Mouse (Mus musculus) heart, postnatal 0 days (tissue): Measurements from ENCODE around the gene Npat. TPM values are rescaled to one million over a fixed set of nuclear protein-coding genes. Genes with fewer than 3 reads are reported as not detected.
A peak's percentile ranks its signal among the peaks of the same experiment; 100 is the strongest.

Experiments used
- ATAC-seq: fragments of 200-750 bp; cut with Nextera tagmentation; 2 replicates; pipeline ENCODE4 v1.8.0; 2017; ENCODE audit warnings: low read depth, moderate number of reproducible peaks, moderate library complexity; ENCODE audit not compliant: insufficient read depth
- DNase-seq: peaks from one replicate; pipeline ENCODE4 v3.0.0-alpha.2; 2016; ENCODE audit warnings: low spot score
- H3K27ac ChIP-seq: fragments of 300-500 bp; sonication (generic); 2 replicates; pipeline ENCODE4 v1.5.1; 2014; ENCODE audit warnings: low read depth, mild to moderate bottlenecking
- H3K27me3 ChIP-seq: fragments of 300-500 bp; sonication (generic); 2 replicates; pipeline ENCODE4 v1.6.1; 2014; ENCODE audit warnings: low read length, mixed read lengths; ENCODE audit not compliant: control insufficient read depth, insufficient read depth
- H3K36me3 ChIP-seq: fragments of 300-500 bp; sonication (generic); replicated peaks from 2 replicates; pipeline ENCODE4 v1.6.1; 2014; ENCODE audit warnings: low read length, mixed read lengths; ENCODE audit not compliant: control insufficient read depth, insufficient read depth
- H3K4me1 ChIP-seq: fragments of 300-500 bp; sonication (generic); 2 replicates; pipeline ENCODE4 v1.6.1; 2014; ENCODE audit warnings: antibody characterized with exemption; ENCODE audit not compliant: control insufficient read depth, insufficient read depth
- H3K4me2 ChIP-seq: fragments of 300-500 bp; sonication (generic); 2 replicates; pipeline ENCODE4 v1.6.1; 2014; ENCODE audit warnings: low read depth, mild to moderate bottlenecking, low read length, moderate library complexity
- H3K4me3 ChIP-seq: fragments of 300-500 bp; sonication (generic); 2 replicates; pipeline ENCODE4 v1.5.1; 2014; ENCODE audit warnings: low read depth, low read length
- H3K9ac ChIP-seq: fragments of 300-500 bp; sonication (generic); replicated peaks from 2 replicates; pipeline ENCODE4 v1.6.1; 2014; ENCODE audit warnings: low read depth, low read length, mixed read lengths
- H3K9me3 ChIP-seq: fragments of 300-500 bp; sonication (generic); replicated peaks from 2 replicates; pipeline ENCODE4 v1.6.1; 2016; ENCODE audit warnings: low read length; ENCODE audit not compliant: control insufficient read depth
- CTCF ChIP-seq: IDR thresholded peaks from 2 replicates; pipeline ENCODE4 v1.5.1; 2016; ENCODE audit warnings: antibody characterized with exemption, control low read depth, low read depth
- EP300 ChIP-seq: IDR thresholded peaks from 2 replicates; pipeline ENCODE4 v1.6.1; 2016; ENCODE audit warnings: antibody characterized with exemption, low read depth
- WGBS: fragments of 180-500 bp; shearing (Covaris S2); extraction: QIAGEN DNeasy Blood & Tissue Kit; methylation state at CpG from one replicate; pipeline ENCODE4 v1.1.7; 2014; 5-methylcytosine and 5-hydroxymethylcytosine counted together
- polyA plus RNA-seq: library from polyadenylated mRNA; unstranded; fragments of >200 nt; fragmentation: Nextera tagmentation; extraction: Ambion mirVana; gene quantifications from 2 replicates; pipeline ENCODE4 v1.2.1, GENCODE M21; 2015
- total RNA-seq: library from RNA; depleted of rRNA; stranded (reverse); fragments of >200 nt; gene quantifications from 2 replicates; pipeline ENCODE4 v1.2.3, GENCODE M21; 2014; ENCODE audit warnings: low replicate concordance

Npat gene
- total and polyA plus RNA-seq, 2 experiments from 2014 or later: 5.6 to 5.7 TPM

DNA sequence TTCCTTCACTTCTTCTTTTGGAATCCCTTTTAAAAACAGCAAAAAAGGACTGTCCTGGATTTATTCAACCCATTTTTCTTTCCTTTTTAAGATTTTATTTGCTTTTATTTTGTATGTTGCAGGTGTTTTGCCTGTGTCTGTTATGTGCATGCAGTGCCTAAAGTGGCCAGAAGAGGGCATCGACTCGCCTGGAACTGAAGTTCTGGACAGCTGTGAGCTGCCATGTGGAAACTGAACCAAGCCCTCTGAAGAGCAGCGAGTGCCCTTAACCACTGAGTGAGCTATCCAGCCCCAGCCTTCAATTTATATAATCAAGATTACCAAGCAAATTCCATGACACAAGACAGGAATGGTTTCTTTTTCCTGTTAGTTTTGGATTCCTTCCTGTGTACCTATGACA lies 57.9 kb downstream of the Npat start:
- H3K9me3 ChIP-seq: no peaks in the 10 kb centered on the region
- H3K4me1 ChIP-seq: no peaks in the 10 kb centered on the region
- WGBS: 10% methylated on average over 3 of the region's 3 CpGs
- H3K9ac ChIP-seq: no peak overlapping the region
- H3K4me2 ChIP-seq: no peak overlapping the region
- H3K4me3 ChIP-seq: no peak overlapping the region
- peaks cover 64% of the 10 kb centered on the region for H3K36me3 ChIP-seq
- TF ChIP-seq CTCF: peak; percentile 73
- no peak for TF ChIP-seq EP300
- no peak overlapping the region for H3K27ac ChIP-seq
- DNase-seq: no peak
- ATAC-seq: peak; percentile 57; the same call in 1 of the 2 replicates
- no peaks in the 10 kb centered on the region for H3K27me3 ChIP-seq

DNA sequence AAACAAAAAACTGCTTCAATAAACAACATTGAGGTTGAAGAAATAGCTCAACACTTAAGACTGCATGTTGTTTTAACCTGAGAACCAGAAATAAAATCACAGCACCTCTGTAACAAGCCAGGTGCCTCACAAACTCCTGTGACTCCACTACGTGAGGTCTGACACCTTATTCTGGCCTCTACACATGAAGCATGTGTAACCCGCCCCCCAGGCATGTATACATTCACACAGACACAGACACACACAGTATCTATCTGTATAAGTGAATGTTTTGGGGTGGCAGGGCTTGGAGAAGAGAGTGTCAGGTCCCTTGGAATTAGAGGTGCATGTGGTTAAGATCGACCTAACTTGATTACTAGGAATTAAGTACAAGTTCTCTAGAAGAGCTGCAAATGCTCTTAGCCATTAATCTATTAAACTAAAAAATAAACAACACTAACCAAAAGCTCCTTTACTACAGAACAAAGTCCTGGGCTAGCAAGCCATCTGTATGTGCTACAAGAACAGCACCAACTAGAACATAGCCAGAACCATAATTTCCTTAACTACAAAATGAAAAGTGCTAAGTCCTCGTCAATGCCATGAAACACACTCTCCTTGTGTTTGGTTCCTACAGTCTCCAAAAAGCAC lies 60.2 kb downstream of the Npat start:
- H3K4me3 ChIP-seq: no peak overlapping the region
- ATAC-seq (no peak), DNase-seq (no peak)
- H3K36me3 ChIP-seq: peaks cover 43% of the 10 kb centered on the region
- no peak overlapping the region for H3K27ac ChIP-seq
- WGBS: 89% methylated on average over 4 of the region's 4 CpGs
- peaks cover 8% of the 10 kb centered on the region; the same call in 1 of the 2 replicates for H3K4me1 ChIP-seq
- TF ChIP-seq EP300 (no peak), CTCF (no peak)
- no peaks in the 10 kb centered on the region for H3K9me3 ChIP-seq
- no peak overlapping the region for H3K9ac ChIP-seq
- H3K27me3 ChIP-seq: no peaks in the 10 kb centered on the region
- H3K4me2 ChIP-seq: no peak overlapping the region

DNA sequence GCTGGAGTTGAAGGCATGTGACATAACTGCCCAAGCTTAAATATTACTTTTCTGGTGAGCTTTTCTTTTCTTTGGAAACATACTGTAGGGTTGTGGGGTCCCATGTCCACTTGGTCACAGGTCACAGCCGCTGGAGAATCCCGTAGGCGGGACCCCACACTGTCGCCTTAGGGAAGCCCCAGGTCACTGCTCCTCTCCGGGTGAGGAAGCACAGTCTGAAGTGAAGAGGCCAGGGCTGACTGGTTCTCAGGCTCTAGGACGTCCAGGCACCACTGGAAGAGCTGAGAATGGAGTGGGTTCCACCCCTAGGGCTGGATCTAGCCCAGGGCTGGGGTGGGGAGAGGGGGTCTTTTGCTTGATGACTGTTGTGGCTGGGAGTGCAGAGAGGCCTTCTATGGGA lies 61.8 kb downstream of the Npat start:
- Histone ChIP-seq H3K9ac (no peak overlapping the region), H3K4me1 (peaks cover 15% of the 10 kb centered on the region), H3K36me3 (peaks cover 28% of the 10 kb centered on the region), H3K4me2 (no peak overlapping the region), H3K4me3 (no peak overlapping the region), H3K27me3 (no peaks in the 10 kb centered on the region), H3K9me3 (no peaks in the 10 kb centered on the region), H3K27ac (no peak overlapping the region)
- DNase-seq (no peak), ATAC-seq (no peak)
- TF ChIP-seq EP300 (no peak), CTCF (no peak)
- 79% methylated on average over 6 of the region's 6 CpGs for WGBS

DNA sequence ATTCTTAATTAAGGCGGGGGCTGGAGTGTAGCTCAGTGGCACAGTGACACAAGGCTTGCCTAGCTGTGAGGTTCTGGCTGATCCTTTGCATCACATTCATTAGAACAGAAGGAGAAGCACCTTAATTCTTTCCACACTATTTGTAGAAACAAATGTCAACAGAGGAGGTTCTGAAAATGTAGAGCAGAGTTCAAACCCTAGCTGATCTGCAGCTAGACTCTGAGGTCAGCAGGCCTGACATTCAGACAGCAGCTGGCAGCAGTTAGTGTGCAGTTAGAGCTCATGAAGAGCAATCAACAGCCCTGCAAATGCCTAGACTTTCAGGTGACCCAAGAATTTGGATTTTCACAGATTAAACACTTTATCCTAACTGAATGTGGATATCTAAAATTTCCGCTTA lies 64.7 kb downstream of the Npat start:
- peaks cover 30% of the 10 kb centered on the region for H3K4me1 ChIP-seq
- no peak for DNase-seq
- H3K9me3 ChIP-seq: no peaks in the 10 kb centered on the region
- 79% methylated on average over 2 of the region's 2 CpGs for WGBS
- no peak for TF ChIP-seq CTCF
- no peak for TF ChIP-seq EP300
- no peak overlapping the region for H3K9ac ChIP-seq
- H3K27me3 ChIP-seq: no peaks in the 10 kb centered on the region
- no peak overlapping the region for H3K4me2 ChIP-seq
- peaks cover 10% of the 10 kb centered on the region; the same call in 1 of the 2 replicates for H3K36me3 ChIP-seq
- H3K27ac ChIP-seq: peak overlapping the region; percentile 78
- peak; percentile 75 for ATAC-seq
- no peak overlapping the region for H3K4me3 ChIP-seq

DNA sequence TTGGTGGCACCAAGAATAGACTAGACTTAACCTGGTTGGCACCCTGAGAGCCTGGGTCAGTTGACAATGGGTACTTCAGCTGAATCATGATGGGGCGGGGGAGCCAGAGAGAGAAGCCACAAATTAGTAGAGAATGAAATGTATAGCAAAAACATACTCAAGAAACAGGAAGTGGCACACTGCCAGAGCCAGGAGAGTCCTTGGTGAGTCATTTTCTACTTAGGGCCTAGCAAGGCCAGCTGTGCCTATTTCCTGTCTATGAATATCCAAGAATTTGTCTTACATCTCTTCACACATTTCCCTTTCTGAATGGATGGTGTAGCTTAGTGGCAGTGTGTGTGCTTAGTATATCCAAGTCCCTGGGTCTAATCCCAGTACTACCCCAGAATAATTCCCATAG lies 66.5 kb downstream of the Npat start:
- TF ChIP-seq CTCF (no peak), EP300 (no peak)
- Histone ChIP-seq H3K4me2 (no peak overlapping the region), H3K27ac (peak overlapping the region; percentile 69), H3K27me3 (no peaks in the 10 kb centered on the region), H3K9me3 (no peaks in the 10 kb centered on the region), H3K4me3 (no peak overlapping the region), H3K4me1 (peaks cover 34% of the 10 kb centered on the region), H3K36me3 (0 out of 2 replicates have a peak, but pooled peaks cover 4% of the 10 kb centered on the region), H3K9ac (no peak overlapping the region)
- DNase-seq: peak; percentile 33
- 70% methylated on average over 1 of the region's 1 CpGs for WGBS
- 0 out of 2 replicates have a peak, but pooled peaks have one; percentile 29 for ATAC-seq

DNA sequence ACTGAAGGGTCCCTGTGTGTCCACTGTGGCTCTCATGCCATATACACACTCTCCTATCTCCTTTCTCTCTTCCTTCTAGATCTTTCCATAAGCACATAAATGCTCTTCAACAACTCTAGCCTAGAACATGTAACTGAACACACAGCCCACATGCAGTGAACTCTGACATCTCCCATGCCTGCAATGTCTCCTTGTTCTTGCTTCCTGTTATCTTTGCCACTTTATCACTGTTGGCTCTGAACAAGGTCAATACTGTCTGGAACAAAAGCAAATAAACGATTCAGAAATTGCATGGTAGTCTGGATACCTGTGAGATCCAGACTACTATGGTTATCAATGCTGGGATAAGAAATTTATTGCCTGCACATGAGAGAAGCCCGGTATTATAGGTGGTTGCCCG lies 67.0 kb downstream of the Npat start:
- Histone ChIP-seq H3K36me3 (no peaks in the 10 kb centered on the region), H3K4me3 (no peak overlapping the region), H3K9me3 (no peaks in the 10 kb centered on the region), H3K27ac (peak overlapping the region; percentile 69), H3K4me1 (peaks cover 39% of the 10 kb centered on the region), H3K9ac (no peak overlapping the region), H3K4me2 (no peak overlapping the region), H3K27me3 (no peaks in the 10 kb centered on the region)
- ATAC-seq (no peak), DNase-seq (no peak)
- no peak for TF ChIP-seq EP300
- no peak for TF ChIP-seq CTCF
- WGBS: 53% methylated on average over 3 of the region's 3 CpGs
